Mouse (Mus musculus) heart, adult 2 months (tissue): ENCODE data around the gene Ctnna3.
"Not testable (repeated sequence)": the region's sequence is repeated elsewhere in the genome, so short reads cannot be mapped to it uniquely, and the experiment has no call there.

Experiments
- CTCF ChIP-seq: fragments of 200-600 bp; IDR thresholded peaks from 2 replicates; pipeline ENCODE4 v1.8.1; 2022; ENCODE audit warnings: antibody characterized with exemption, mild to moderate bottlenecking, moderate library complexity
- EP300 ChIP-seq: fragments of 200-500 bp; IDR thresholded peaks from 2 replicates; pipeline ENCODE4 v1.6.1; 2011; ENCODE audit warnings: low read depth, low read length, control low read depth; ENCODE audit not compliant: insufficient read depth
- POLR2A ChIP-seq: fragments of 200-500 bp; IDR thresholded peaks from 2 replicates; pipeline ENCODE4 v1.6.1; 2011; ENCODE audit warnings: mild to moderate bottlenecking, low read depth, low read length, control low read depth; ENCODE audit not compliant: insufficient read depth

DNA sequence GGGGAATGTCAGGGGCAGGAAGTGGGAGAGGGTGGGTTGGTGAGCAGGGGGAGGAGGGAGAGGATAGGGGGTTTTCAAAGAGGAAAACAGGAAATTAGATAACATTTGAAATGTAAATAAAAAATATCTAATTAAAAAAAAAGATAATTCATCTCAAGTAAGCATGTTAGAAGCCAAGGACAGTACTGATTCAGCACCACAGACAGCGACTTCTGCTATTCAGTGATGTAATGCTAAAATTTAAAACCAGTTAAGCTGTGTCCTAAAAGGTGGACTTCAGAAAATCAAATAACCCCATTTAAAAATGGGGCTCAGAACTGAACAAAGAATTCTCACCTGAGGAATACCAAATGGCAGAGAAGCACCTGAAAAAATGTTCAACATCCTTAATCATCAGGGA lies 988.5 kb downstream of the Ctnna3 start:
- TF ChIP-seq POLR2A, CTCF, EP300: not testable (repeated sequence)
